Mouse (Mus musculus): Measurements from ENCODE around the gene Swt1.
"Not testable (repeated sequence)": the region's sequence is repeated elsewhere in the genome, so short reads cannot be mapped to it uniquely, and the experiment has no call there.

Gene Swt1

DNA sequence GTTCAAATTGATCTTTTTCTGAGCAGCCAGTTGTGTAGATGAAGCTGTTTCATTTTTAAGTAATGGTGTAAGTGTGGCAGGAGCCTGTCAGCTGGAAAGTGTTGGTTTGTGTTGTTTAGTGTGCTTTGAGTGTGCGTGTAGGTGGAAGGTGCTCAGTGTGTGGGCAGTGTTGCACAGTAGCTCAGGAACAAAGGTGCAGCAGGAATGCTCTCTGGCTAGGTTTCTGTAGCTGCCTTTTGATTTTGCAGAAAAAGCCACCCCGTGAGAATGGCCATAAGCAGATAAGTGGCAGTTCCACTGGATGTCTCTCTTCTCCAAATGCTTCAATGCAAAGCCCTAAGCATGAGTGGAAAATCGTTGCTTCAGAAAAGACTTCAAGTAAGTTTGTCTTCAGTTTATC is 68.9 kb downstream of the Swt1 start:
- no peak for DNase-seq

DNA sequence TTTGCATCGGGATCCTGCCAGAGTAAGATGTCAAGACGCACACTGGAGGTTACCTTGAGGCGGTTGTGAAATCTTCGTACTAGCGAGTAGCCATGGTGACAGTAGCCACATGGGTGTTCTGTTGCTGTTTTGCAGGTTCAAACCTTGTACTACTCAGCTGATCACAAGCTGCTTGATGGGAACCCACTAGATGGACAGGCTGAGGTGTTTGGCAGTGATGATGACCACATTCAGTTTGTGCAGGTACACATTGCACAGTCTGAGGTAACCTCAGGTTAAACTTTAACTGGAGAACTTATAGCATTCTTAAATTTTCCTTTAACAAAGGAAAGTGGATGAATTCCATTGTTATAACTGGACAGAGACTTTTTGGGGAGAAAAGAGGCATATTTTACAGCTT is 72.3 kb downstream of the Swt1 start:
- no peak for DNase-seq

DNA sequence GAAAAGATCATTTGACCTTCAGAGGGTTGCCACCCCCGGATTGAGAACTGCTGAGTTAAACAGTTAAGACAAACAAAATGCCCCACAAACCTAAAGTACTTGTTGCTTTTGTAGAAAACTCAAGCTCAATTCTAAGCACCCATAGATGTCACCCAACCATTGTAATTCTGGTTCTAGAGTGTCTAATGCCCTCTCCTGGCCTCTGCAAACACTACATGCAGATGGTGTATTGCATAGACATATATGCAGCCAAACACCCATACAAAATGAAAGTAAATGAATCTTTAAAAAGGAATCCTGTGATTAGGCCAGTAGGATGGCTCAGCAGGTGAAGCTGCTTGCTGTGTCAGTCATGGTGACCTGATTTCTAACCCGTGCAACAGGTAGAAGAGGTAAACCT is 75.3 kb downstream of the Swt1 start:
- DNase-seq, result no peak

DNA sequence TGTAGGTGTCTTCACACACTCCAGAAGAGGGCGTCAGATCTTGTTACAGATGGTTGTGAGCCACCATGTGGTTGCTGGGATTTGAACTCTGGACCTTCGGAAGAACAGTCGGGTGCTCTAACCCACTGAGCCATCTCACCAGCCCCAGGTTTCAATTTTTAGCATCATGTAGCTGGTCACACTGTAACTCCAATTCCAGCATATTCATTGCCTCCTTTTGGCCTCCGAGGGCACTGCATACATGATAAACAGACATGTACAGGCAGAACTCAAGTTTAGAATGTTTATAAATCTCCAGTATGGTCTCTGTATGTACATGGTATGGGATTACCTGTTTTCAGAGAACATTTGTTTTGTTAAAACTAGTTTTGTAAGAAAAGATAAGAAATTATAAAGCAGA is 80.0 kb downstream of the Swt1 start:
- not testable (repeated sequence) for DNase-seq

DNA sequence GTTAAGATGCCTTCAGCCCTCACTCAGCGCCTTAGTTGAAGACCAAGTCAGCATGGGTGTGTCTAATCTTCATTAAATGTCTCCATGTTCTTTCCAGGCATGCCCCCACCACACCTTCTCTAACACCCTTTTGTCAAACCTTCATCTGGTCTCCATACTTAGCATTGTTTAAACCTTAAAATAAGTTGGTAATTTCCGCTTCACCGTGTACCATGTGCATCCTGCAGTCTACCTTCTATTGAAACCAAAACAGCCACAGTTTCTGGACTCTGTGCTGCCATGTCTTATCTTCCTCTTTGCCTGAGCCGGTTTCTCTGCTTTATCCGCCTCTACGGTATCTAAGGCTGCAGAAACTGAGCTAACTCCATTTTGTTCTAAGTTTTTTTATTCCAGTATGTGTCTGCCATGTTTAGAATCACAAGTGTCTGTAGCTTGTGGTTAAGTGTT is 81.6 kb downstream of the Swt1 start:
- no peak for DNase-seq

DNA sequence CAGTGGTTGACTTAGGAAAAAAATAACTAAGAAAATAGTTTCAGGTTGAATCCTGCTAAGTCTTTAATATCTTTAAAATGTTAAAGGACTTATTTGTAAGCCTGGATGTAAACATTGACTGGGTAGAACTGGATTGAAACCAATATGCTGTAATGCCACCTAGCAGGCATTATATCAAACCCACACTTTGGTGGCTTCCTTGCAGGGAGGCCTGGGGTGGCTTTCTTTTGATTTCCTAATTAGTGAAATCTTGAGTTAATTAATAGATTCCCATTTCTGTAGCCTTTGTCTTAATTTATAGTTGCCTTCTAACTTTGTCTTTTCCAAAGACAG is 82.4 kb downstream of the Swt1 start:
- no peak for DNase-seq

DNA sequence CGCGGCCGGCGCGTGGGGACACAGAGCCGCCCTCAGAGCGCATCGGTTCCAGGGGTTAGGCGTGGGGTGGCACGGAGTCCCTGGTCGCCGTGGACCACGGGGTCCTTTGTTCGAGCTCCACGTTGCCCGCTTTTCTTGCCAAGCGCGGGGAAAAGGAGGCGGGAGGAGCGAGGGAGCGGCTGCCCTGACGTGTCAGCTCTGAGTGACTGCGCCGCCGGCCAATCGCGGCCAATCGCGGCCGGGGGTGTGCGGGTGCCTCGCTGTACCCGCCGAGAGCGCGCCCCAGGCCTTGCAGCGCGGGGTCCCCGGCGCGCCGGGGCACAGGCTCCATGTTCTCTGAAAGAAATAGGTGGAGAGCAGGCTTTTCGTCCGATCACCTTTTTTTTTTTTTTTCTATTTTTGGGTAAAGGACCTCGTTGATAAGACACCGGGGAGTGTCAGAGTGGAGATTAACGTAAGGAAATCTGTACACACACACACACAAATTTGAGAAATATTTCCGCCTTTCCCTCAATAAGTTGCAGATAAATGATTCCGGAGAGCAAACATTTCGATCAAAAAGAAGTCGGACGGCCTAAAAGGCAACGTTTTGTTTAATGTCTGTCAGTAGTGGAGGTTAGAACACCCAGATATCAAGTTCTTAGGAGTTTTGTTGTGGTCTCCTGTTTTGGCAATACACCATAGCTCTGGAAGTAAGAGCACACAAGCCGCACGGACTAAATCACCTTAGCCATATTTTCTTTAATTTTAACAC is 83.0 kb downstream of the Swt1 start:
- DNase-seq, result peak; percentile 95

DNA sequence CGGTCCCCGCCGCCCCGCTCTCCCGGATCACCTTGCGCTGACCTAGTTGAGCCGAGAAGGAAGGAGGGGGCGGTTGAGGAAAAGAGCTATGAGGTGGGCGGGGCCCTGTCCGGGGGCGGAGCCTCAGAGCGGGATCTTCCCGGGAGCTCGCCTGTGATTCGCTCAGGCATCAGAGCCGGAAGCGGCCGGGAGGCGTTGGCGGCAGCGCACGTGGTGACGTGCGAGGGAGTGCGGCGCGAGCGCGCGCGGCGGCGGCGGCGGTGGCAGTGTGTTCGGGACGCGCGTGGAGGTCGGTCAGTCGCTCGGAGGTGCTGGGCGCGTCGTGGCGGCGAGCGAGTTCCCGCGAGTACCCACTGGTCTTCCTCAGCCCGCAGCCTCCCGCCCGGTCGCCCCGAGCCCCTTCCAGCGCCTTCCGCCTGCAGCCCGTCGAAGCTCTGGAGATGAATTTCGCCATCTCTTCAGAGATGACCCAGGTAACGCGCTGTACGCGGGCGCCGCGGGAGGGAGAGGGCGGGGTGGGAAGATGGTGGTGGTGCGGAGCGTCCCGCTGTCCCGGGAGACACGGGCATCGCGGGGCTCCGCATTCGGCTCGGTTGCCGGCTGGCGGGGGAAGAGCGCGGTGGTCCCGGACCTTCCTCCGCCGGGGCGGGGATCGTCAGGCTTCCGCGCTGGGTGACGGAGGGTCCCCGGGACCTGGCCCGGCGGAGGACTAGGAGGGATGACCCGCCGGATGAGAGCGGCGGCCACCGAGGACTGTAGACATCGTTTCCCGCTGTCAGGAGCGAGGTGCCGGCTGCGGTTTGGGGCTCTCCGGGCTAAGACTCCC is 83.8 kb downstream of the Swt1 start, which contains the start of gene Ivns1abp:
TSS of gene Ivns1abp (plus strand) at position 195 of the 826 bp plus-strand sequence.
- DNase-seq, result peak; percentile 99

DNA sequence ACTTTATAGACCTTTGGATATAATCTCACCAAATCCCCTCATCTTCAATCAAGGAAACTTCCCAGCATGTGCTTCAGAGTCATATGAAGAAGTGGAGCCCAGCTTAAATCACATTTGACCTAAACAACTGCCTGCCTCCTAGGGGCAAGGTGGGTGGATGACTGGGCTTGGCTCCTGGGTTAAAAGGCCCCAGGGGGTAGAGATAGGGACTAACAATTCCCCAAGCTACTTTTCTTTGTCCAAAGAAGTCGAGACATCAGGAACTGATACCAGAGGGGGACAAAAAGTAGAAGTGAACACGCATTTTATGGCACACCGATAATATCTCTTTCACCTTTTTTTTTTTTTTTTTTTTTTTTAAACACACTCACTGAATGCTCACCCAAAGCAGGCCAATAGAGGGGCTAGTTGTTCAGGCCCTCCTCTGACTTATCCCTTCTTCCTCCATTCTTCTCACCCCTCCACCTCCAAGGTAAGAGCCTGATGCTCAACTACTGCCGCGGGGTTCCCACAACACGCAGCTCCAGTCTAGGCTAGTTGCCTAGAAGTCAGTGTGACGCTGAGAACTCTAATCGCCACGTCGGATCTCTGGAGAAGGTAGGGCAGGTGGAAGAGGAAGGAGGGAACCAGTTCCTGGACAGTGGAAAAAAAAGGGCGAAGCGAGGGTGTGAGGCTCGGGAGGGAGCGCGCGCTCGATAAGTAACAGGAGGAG is 84.5 kb downstream of the Swt1 start:
- peak; percentile 46 for DNase-seq

DNA sequence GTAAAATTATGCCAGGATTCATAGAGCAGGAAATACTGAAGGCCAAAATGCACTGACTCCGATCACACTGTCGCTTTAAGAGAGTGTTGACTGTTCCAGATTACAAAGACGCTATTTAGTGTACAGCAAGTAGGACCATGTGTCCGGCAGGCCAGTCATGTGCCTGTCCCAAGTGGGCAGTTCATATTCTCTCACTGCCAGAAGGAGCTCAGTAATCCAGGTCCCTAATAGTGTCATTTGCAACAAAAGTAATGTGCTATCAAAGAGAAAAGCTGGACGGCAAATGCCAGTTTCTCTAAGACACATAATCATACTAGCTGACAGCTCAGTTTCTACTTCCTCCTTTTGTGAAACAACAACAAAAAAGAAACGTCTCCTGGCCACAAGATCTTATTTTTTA is 85.3 kb downstream of the Swt1 start:
- peak; percentile 37 for DNase-seq

DNA sequence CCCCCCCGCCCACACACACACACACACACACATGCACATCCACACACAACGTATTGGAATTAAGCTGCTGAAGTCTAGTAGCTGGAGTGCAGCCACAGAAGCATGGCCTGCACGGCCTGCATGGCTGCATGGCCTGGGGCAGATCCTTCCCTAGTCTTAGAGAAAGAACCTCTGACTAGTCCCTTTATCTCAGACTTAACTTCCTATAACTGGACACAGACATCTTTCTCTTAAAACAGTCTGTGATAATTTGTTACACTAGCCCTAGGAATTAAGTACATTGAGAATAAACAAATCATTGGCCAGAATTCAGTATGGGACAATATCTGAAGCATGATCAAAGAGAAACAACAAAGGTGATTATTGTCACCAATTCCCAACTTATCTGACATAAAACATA is 85.9 kb downstream of the Swt1 start:
- DNase-seq, result no peak

DNA sequence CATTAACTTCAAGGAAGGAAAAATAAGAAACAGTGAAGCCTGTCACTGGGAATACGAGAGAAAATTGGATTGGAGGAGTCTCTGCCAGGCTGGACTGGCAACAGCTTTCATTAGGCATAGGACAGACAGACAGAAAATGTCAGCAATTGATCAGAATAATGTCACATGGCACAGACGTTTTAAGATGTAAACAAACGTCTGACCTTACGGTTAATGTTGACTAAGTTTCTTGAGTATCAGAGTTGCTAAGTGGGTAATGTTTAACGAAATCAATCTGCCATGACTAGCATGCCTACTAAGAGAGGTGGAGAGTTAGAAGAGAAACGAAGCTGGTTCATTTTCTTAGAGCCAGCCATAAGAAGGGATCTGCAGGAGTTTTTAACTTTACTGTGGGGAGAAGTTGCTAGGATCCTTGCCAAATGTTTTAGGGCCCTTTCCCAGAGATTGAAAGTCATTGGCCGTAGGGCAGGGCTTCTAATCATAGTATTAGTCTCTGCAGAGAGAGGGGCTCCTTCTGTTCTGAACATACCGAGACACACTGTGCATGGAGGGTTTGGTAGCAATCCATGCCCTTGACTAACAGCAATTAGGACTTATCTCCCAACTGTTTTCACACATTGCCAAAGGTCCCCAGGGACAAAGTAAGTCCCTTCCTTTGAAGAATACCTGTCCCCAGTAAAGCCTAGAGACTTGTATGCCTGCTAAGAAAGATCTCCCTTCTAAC is 86.8 kb downstream of the Swt1 start:
- DNase-seq, result no peak

DNA sequence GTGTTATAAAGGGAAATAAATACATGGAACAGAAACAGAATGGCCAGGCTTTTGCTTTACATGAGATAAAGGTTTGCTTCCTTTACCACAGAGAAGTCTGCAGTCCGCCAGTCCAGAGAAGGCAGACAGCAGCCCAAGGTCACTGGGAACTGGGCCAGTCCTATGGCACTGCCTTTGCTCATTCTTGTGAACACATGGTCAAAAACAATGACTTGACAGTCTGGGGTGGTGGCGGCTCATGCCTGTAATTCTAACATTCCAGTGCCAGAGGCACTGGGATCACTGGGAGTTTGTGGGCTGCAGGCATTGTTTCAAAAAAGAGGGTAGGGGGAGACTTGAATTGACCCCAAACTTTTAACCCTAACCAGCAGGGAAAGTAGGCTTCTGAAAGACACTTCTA is 89.3 kb downstream of the Swt1 start:
- DNase-seq, result no peak

DNA sequence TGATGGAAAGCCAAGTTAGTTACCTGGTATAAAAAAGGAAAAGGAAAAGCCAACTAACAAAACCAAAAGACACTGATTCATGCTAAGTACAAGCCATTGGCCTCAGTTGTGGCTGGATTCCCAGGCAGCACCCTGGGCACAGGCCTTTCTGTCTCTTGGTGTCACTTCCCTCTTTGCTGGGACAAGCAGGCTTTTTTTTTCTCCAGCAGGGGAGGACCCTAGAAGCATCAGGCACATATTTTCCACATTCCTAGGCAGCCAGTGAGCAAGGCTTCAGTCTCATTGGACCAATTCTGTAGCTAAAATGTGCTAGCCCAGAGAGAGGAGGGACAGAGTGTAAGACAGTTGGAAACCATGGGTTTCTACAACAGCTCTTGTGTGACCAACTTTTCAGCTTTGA is 90.0 kb downstream of the Swt1 start:
- no peak for DNase-seq

DNA sequence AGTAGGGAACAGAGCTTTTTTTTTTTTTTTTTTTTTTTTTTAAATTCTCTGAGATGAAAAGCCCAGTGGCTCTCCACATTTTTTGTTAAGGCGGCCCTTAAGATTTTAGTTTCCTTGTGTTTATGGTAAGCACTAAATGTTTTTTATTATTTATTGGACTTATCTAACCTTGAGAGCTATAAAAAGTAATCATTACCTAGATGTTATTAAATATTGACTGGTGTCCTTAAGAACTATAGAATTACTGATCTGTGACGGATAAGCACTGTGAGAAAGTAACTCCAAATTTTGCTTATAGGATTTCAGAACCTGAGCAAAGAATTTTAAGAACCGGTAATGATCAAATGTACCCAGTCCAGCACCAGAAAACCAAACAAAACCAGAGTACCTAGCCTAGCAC is 95.4 kb downstream of the Swt1 start:
- DNase-seq, result no peak

DNA sequence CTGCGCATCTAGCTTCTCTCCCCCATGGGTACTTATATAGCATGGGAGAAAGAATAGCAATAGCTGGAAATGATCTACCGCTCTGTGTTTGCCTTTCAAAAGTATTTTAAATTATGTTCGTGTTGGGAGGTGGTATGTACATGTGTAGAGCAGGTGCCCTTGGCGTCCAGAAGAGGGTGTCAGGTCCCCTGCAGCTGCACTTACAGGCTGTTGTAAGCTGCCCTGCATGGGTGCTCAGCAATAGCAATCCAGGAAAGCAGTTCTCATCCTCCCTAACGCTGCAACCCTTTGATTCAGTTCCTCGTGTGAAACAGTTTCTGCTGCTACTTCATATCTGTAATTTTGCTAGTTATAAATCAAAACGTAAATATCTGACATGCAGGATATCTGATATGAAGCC is 98.7 kb downstream of the Swt1 start:
- DNase-seq, result no peak

DNA sequence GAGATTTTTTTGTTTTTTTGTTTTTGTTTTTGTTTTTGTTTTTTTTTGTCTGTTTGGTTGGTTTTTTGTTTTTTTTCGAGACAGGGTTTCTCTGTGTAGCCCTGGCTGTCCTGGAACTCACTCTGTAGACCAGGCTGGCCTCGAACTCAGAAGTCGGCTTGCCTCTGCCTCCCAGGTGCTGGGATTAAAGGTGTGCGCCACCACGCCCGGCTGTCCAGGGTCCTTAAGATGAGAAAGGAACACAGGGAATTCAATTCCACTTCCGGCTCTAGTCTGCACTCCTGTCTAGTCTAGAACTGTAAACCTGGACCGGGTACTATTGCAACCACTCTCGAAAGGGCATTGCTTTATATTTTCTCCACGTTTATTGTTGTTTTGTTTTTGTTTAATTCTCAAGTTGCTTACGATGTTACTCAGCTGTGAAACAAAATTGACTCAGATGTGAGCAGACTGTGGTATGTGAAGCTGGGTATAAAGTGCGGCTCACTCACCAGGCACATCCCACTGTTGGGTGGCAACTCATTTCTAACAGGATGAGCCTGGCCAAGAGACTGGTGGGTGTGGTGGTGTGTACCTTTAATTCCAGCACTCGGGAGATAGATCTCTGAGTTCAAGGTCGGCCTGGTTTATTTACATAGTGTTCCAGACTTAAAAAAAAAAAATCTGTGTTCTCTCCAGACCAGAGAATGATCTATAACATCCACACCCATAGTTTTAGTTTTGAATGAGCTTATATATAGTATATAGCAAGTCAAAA is 99.7 kb downstream of the Swt1 start:
- no peak for DNase-seq

DNA sequence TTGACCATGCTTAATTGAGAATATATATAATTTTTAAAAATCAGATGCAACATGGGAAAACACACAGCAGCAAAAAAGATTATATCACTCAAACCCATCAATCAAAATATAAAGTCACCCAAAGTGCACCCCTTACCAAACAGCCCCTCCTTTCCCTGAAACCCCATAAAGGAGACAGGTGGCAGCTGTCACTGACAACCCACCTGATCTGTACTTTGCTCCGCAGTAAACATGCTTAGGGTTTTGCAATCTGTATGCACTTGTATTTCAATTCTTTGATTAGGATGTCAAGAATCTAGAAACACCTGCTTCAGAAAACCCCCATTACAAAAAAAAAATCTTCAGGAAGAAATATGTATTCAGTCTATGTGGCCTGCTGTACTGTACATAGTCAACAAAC is 102.9 kb downstream of the Swt1 start:
- no peak for DNase-seq

DNA sequence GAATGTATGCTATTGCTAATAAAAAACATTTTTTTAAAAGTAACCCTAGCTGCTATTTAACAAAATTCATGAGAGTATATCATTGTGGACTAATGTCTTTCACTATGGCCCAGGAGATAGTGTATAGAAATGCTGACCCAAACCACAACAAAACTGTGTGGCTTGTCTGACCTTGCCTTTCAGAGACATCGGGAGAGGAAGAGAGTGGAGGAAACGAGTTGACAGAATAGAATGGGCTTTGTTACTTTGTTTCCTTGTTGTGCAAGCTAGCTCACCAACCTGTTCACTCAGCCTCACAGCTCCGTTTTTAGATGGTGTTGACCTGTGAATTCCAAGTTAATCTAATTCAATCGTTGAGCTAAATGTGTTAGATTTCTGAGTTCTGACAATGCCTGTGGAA is 107.8 kb downstream of the Swt1 start:
- DNase-seq, result no peak

DNA sequence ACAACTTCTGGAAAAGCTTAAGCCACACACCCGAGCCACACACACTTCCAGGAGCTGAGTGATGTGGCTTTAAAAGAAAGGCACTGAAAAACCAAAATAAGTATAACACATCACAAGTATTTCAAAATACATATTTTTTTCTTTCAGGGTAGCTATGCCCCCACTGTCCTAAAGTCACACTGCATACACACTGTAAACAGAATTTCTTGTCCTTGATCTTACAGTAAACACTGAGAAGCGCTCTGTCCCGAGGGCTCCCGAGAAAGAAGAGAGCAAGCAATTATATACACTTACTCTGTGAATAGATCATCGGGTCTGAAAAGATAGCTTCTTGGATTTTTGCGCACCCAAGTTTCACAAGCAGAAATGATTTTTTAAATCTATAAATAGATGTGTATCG is 109.0 kb downstream of the Swt1 start:
- DNase-seq, result no peak
